ENCODE assay signal across 14 mouse cellular contexts in the genomic region with DNA sequence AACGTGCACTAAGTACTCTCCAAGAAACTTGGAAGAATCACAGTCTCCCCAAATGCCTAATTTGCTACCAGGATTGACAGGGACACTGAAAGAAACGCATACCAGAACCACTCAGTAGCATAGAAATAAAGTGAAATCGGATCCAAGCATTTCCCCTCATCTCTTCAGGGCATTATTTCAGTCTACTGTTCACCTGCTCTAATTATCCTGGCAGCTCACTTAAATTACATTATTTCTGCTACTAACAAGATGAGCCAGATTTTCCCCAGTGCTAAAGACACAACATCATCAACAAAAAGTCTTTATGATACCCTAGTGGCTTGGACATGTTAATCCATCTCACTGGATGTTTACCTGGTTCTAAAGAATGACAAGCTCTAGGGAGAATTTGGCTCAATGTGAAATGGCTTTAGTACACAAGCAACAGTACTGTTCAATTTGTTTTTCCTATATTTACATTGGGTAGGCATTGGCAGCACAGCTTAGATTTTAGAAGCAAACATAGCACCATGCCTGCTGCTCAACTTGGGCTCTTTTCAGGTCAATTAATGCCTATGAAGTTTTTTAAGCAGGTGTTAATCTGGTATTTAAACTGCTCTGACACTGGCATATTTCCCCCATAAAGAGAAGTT.
"Had no signal": no experiment of that assay in that cellular context is flagged by ENCODE, and none has a peak within 500 bp of the region (broad histone marks: within the 10 kb centered on the region; RNA-seq: fewer than 3 reads in every experiment).

No protein-coding gene starts in this region.

- H3K4me3 ChIP-seq: left cerebral cortex, adult 2 months; limb, embryonic 10.5 days; liver, embryonic 15.5 days; midbrain, embryonic 15.5 days; neural tube, embryonic 15.5 days had no signal

- H3K27me3 ChIP-seq: liver, embryonic 15.5 days; midbrain, embryonic 15.5 days; neural tube, embryonic 15.5 days had no signal

- DNase-seq: kidney, postnatal 10 days; kidney, postnatal 4 days; lung, adult 2 months; lung, postnatal 36 days; right cerebral cortex, adult 18-20 months; right cerebral cortex, postnatal 25 days; thymus, postnatal 14 days had no signal

- H3K9me3 ChIP-seq: limb, embryonic 10.5 days; liver, embryonic 15.5 days; midbrain, embryonic 15.5 days; neural tube, embryonic 15.5 days had no signal

- ATAC-seq: lung, postnatal 0 days; midbrain, embryonic 15.5 days had no signal

- H3K36me3 ChIP-seq: limb, embryonic 10.5 days; liver, embryonic 15.5 days; midbrain, embryonic 15.5 days; neural tube, embryonic 15.5 days had no signal

- H3K4me1 ChIP-seq: limb, embryonic 10.5 days; liver, embryonic 15.5 days; midbrain, embryonic 15.5 days; neural tube, embryonic 15.5 days had no signal

- H3K9ac ChIP-seq: liver, embryonic 15.5 days; midbrain, embryonic 15.5 days; neural tube, embryonic 15.5 days had no signal

- H3K27ac ChIP-seq: left cerebral cortex, adult 2 months; limb, embryonic 10.5 days; liver, embryonic 15.5 days; midbrain, embryonic 15.5 days; neural tube, embryonic 15.5 days had no signal

- H3K4me2 ChIP-seq: liver, embryonic 11.5 days; liver, embryonic 15.5 days; midbrain, embryonic 15.5 days; neural tube, embryonic 15.5 days had no signal
